Mouse (Mus musculus) liver, embryonic 14.5 days (tissue): ENCODE measurements at regions not wholly inside any gene's neighbourhood (a gene's known extent, or its start where the extent isn't known, plus 50 kb on each side); places are given as distances from the start of the nearest gene placed in this dataset.

Experiments
- CTCF ChIP-seq: IDR thresholded peaks from 2 replicates; pipeline ENCODE4 v1.5.1; 2016; ENCODE audit warnings: antibody characterized with exemption, low read depth, control low read depth
- EP300 ChIP-seq: IDR thresholded peaks from 2 replicates; pipeline ENCODE4 v1.6.1; 2016; ENCODE audit warnings: antibody characterized with exemption, low read depth

DNA sequence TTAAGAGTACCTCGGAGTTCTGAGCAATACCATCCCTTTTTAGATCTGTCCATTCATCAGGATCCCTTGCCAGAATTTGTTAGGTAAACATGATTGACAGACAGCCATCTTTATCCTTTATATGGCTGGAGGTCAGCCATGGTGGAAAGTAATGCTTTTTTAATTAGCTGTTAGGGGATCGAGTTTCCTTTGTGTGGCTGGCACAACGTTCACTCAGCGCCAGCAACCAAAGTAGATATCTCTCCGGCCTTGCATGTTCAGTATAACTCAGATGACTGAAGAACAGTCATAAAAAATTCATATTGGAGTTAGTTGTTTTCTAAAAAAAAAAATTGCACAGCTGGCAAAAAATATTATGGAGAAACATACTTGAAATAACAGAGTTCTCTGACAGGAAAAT is 186.4 kb downstream of the Rps12 start:
- TF ChIP-seq CTCF = no peak
- TF ChIP-seq EP300 = no peak
